Mouse (Mus musculus) hindbrain, embryonic 10.5 days (tissue): ENCODE measurements at regions not wholly inside any gene's neighbourhood (a gene's known extent, or its start where the extent isn't known, plus 50 kb on each side); places are given as distances from the start of the nearest gene placed in this dataset.
A peak's percentile ranks its signal among the peaks of the same experiment; 100 is the strongest.

Experiments
- DNase-seq: peaks from one replicate; pipeline ENCODE4 v3.0.0-alpha.2; 2017; ENCODE audit warnings: low spot score
- H3K27ac ChIP-seq: fragments of 300-500 bp; sonication (generic); 2 replicates; pipeline ENCODE4 v1.5.1; 2016; ENCODE audit warnings: mild to moderate bottlenecking, moderate library complexity
- H3K27me3 ChIP-seq: fragments of 300-500 bp; sonication (generic); 2 replicates; pipeline ENCODE4 v1.6.1; 2016; ENCODE audit warnings: mild to moderate bottlenecking; ENCODE audit not compliant: poor library complexity, insufficient read depth, severe bottlenecking
- H3K36me3 ChIP-seq: fragments of 300-500 bp; sonication (generic); 2 replicates; pipeline ENCODE4 v1.6.1; 2016; ENCODE audit warnings: mild to moderate bottlenecking, moderate library complexity
- H3K4me1 ChIP-seq: fragments of 300-500 bp; sonication (generic); replicated peaks from 2 replicates; pipeline ENCODE4 v1.6.1; 2016; ENCODE audit warnings: mild to moderate bottlenecking
- H3K4me3 ChIP-seq: fragments of 300-500 bp; sonication (generic); 2 replicates; pipeline ENCODE4 v1.5.1; 2016; ENCODE audit warnings: mild to moderate bottlenecking, moderate library complexity
- H3K9me3 ChIP-seq: fragments of 300-500 bp; sonication (generic); 2 replicates; pipeline ENCODE4 v1.6.1; 2016; ENCODE audit warnings: mild to moderate bottlenecking, moderate library complexity
- WGBS: fragments of 180-500 bp; shearing (Covaris S2); methylation state at CpG from one replicate; pipeline ENCODE4 v1.1.7; 2016; 5-methylcytosine and 5-hydroxymethylcytosine counted together

- no peaks in the 10 kb centered on the region for H3K4me1 ChIP-seq
- peak; percentile 2 for DNase-seq
- H3K9me3 ChIP-seq = no peaks in the 10 kb centered on the region
- H3K27me3 ChIP-seq = no peaks in the 10 kb centered on the region
- H3K36me3 ChIP-seq = no peaks in the 10 kb centered on the region
- no peak overlapping the region for H3K27ac ChIP-seq
- no peak overlapping the region for H3K4me3 ChIP-seq
- 45% methylated on average over 5 of the region's 5 CpGs for WGBS
Observed at GRCm38 (mm10) chrX:45340661-45341060, 250.0 kb downstream of the Prr32 start.
